Mouse (Mus musculus) hindbrain, embryonic 11.5 days (tissue): Measurements from ENCODE around the gene Mkrn1. TPM values are rescaled to one million over a fixed set of nuclear protein-coding genes. Genes with fewer than 3 reads are reported as not detected.
"Not testable (repeated sequence)": the region's sequence is repeated elsewhere in the genome, so short reads cannot be mapped to it uniquely, and the experiment has no call there.

Source experiments
- ATAC-seq: fragments of 200-750 bp; cut with Nextera tagmentation; 2 replicates; pipeline ENCODE4 v1.8.0; 2017; ENCODE audit warnings: mild to moderate bottlenecking, moderate TSS enrichment, moderate library complexity; ENCODE audit not compliant: low FRiP score
- DNase-seq: peaks from one replicate; pipeline ENCODE4 v3.0.0-alpha.2; 2015; ENCODE audit warnings: low spot score
- H3K27ac ChIP-seq: fragments of 300-500 bp; sonication (generic); 2 replicates; pipeline ENCODE4 v1.5.1; 2014; ENCODE audit warnings: mild to moderate bottlenecking, low read depth, low read length
- H3K27me3 ChIP-seq: fragments of 300-500 bp; sonication (generic); 2 replicates; pipeline ENCODE4 v1.6.1; 2014; ENCODE audit warnings: mild to moderate bottlenecking, low read length, moderate library complexity, mixed read lengths; ENCODE audit not compliant: control insufficient read depth, insufficient read depth
- H3K36me3 ChIP-seq: fragments of 300-500 bp; sonication (generic); 2 replicates; pipeline ENCODE4 v1.6.1; 2014; ENCODE audit warnings: mild to moderate bottlenecking, low read length, moderate library complexity, mixed read lengths; ENCODE audit not compliant: control insufficient read depth, insufficient read depth
- H3K4me1 ChIP-seq: fragments of 300-500 bp; sonication (generic); replicated peaks from 2 replicates; pipeline ENCODE4 v1.6.1; 2014; ENCODE audit warnings: low read length, mixed read lengths; ENCODE audit not compliant: control insufficient read depth, insufficient read depth
- H3K4me2 ChIP-seq: fragments of 300-500 bp; sonication (generic); replicated peaks from 2 replicates; pipeline ENCODE4 v1.6.1; 2014; ENCODE audit warnings: mild to moderate bottlenecking, low read depth, low read length
- H3K4me3 ChIP-seq: fragments of 300-500 bp; sonication (generic); 2 replicates; pipeline ENCODE4 v1.5.1; 2014; ENCODE audit warnings: low read depth, low read length
- H3K9ac ChIP-seq: fragments of 300-500 bp; sonication (generic); 2 replicates; pipeline ENCODE4 v1.6.1; 2014; ENCODE audit warnings: low read depth, low read length
- H3K9me3 ChIP-seq: fragments of 300-500 bp; sonication (generic); 2 replicates; pipeline ENCODE4 v1.6.1; 2016; ENCODE audit warnings: low read length; ENCODE audit not compliant: control insufficient read depth
- WGBS: fragments of 180-500 bp; shearing (Covaris S2); extraction: QIAGEN DNeasy Blood & Tissue Kit; methylation state at CpG from one replicate; pipeline ENCODE4 v1.1.7; 2014; 5-methylcytosine and 5-hydroxymethylcytosine counted together
- polyA plus RNA-seq: library from polyadenylated mRNA; unstranded; fragments of >200 nt; fragmentation: Nextera tagmentation; extraction: Ambion mirVana; gene quantifications from 2 replicates; pipeline ENCODE4 v1.2.1, GENCODE M21; 2014

Gene Mkrn1
- polyA plus RNA-seq, 1 experiment from 2014 or later = 127 TPM

GRCm38 (mm10) chr6:39450580-39450979 lies 30.3 kb upstream of the Mkrn1 start:
- H3K27ac ChIP-seq = no peak overlapping the region
- 90% methylated on average over 4 of the region's 4 CpGs for WGBS
- ATAC-seq (no peak), DNase-seq (no peak)
- H3K9ac ChIP-seq = no peak overlapping the region
- no peaks in the 10 kb centered on the region for H3K9me3 ChIP-seq
- H3K27me3 ChIP-seq = no peaks in the 10 kb centered on the region
- H3K4me2 ChIP-seq = no peak overlapping the region
- no peaks in the 10 kb centered on the region for H3K4me1 ChIP-seq
- H3K36me3 ChIP-seq = no peaks in the 10 kb centered on the region
- H3K4me3 ChIP-seq = no peak overlapping the region

- no peaks in the 10 kb centered on the region for H3K36me3 ChIP-seq
- ATAC-seq (no peak), DNase-seq (no peak)
- H3K27me3 ChIP-seq = no peaks in the 10 kb centered on the region
- no peak overlapping the region for H3K27ac ChIP-seq
- no peak overlapping the region for H3K9ac ChIP-seq
- no peak overlapping the region for H3K4me2 ChIP-seq
- WGBS = 56% methylated on average over 4 of the region's 4 CpGs
- no peak overlapping the region for H3K4me3 ChIP-seq
- H3K4me1 ChIP-seq = no peaks in the 10 kb centered on the region
- no peaks in the 10 kb centered on the region for H3K9me3 ChIP-seq
Observed at GRCm38 (mm10) chr6:39447429-39448185, 27.3 kb upstream of the Mkrn1 start.

- no peaks in the 10 kb centered on the region for H3K36me3 ChIP-seq
- no peaks in the 10 kb centered on the region for H3K27me3 ChIP-seq
- H3K4me3 ChIP-seq = no peak overlapping the region
- H3K4me1 ChIP-seq = no peaks in the 10 kb centered on the region
- WGBS = 5% methylated on average over 19 of the region's 19 CpGs
- H3K27ac ChIP-seq = no peak overlapping the region
- H3K9me3 ChIP-seq = no peaks in the 10 kb centered on the region
- no peak overlapping the region for H3K9ac ChIP-seq
- DNase-seq (peak; percentile 32), ATAC-seq (no peak)
- H3K4me2 ChIP-seq = no peak overlapping the region
Observed at GRCm38 (mm10) chr6:39445801-39446572, 25.7 kb upstream of the Mkrn1 start.

DNA sequence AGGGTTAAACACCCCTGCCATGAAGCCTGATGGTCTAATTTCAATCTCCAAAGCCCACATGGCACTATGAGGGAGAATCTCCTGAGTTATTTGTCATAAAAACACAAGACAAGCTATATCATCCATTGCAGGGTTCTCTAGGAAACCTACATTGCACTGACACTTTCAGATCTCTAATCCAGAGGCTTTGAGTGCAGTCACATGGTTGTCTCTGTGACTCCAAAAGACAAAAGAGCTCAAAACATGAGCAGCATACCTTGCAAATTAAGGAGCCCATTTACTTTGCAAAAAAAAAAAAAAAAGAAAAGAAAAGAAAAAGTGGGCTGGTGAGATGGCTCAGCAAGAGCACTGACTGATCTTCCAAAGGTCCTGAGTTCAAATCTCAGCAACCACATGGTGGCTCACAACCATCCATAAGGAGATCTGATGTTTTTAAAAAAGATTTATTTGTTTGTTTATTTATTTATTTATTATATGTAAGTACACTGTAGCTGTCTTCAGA lies 22.6 kb upstream of the Mkrn1 start:
- no peaks in the 10 kb centered on the region for H3K36me3 ChIP-seq
- H3K27ac ChIP-seq = no peak overlapping the region
- no peak overlapping the region for H3K4me3 ChIP-seq
- ATAC-seq = no peak
- H3K9ac ChIP-seq = no peak overlapping the region
- H3K9me3 ChIP-seq = no peaks in the 10 kb centered on the region
- DNase-seq = no peak
- no peaks in the 10 kb centered on the region for H3K4me1 ChIP-seq
- H3K27me3 ChIP-seq = no peaks in the 10 kb centered on the region
- no peak overlapping the region for H3K4me2 ChIP-seq

DNA sequence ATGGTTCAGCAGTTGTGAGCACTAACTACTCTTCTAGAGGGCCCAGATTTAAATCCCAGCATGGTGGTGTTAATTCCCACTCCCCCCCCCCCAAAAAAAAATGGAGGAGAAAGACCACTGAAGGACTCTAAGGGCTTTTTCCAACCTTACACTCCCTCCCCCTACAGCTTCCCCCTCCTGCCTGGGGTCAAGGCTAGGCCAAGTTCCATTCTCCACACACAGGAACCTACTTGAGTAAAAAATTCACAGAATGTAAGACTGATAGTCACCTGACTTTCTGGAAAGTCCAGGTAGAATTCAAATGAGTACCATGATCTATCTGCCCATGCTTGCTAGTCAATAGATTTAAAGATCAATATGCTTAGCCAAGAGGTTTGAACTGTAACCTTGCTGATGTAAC lies 19.9 kb upstream of the Mkrn1 start:
- no peak overlapping the region for H3K4me3 ChIP-seq
- H3K9ac ChIP-seq = no peak overlapping the region
- no peaks in the 10 kb centered on the region for H3K36me3 ChIP-seq
- H3K4me1 ChIP-seq = no peaks in the 10 kb centered on the region
- no peaks in the 10 kb centered on the region for H3K9me3 ChIP-seq
- H3K4me2 ChIP-seq = no peak overlapping the region
- H3K27me3 ChIP-seq = no peaks in the 10 kb centered on the region
- ATAC-seq (no peak), DNase-seq (no peak)
- H3K27ac ChIP-seq = no peak overlapping the region

- DNase-seq = not testable (repeated sequence)
Observed at GRCm38 (mm10) chr6:39437519-39437918, 17.3 kb upstream of the Mkrn1 start.

GRCm38 (mm10) chr6:39435875-39436274 lies 15.6 kb upstream of the Mkrn1 start:
- H3K36me3 ChIP-seq = no peaks in the 10 kb centered on the region
- H3K4me2 ChIP-seq = no peak overlapping the region
- no peaks in the 10 kb centered on the region for H3K27me3 ChIP-seq
- WGBS = 87% methylated on average over 5 of the region's 5 CpGs
- no peak overlapping the region for H3K9ac ChIP-seq
- no peak for ATAC-seq
- no peak overlapping the region for H3K27ac ChIP-seq
- no peak overlapping the region for H3K4me3 ChIP-seq
- DNase-seq = no peak
- no peaks in the 10 kb centered on the region for H3K9me3 ChIP-seq
- no peaks in the 10 kb centered on the region for H3K4me1 ChIP-seq

More at GRCm38 (mm10) chr6:39437519-39437918, 17.3 kb upstream of the Mkrn1 start:
- not testable (repeated sequence) for H3K9me3 ChIP-seq, H3K9ac ChIP-seq, H3K4me1 ChIP-seq, H3K27me3 ChIP-seq, H3K4me3 ChIP-seq, ATAC-seq, H3K27ac ChIP-seq, H3K36me3 ChIP-seq, H3K4me2 ChIP-seq
- WGBS = 95% methylated on average over 6 of the region's 6 CpGs

GRCm38 (mm10) chr6:39434886-39435492 lies 14.7 kb upstream of the Mkrn1 start:
- Histone ChIP-seq H3K4me2 (no peak overlapping the region), H3K27ac (0 out of 2 replicates have a peak overlapping the region, but pooled peaks have one; percentile 18), H3K9me3 (no peaks in the 10 kb centered on the region), H3K36me3 (no peaks in the 10 kb centered on the region), H3K9ac (no peak overlapping the region), H3K27me3 (no peaks in the 10 kb centered on the region), H3K4me1 (no peaks in the 10 kb centered on the region), H3K4me3 (no peak overlapping the region)
- WGBS = 20% methylated on average over 2 of the region's 2 CpGs
- DNase-seq (peak; percentile 57), ATAC-seq (peak; percentile 90)
